Mouse (Mus musculus): ENCODE results near the gene Chp2.

DNA sequence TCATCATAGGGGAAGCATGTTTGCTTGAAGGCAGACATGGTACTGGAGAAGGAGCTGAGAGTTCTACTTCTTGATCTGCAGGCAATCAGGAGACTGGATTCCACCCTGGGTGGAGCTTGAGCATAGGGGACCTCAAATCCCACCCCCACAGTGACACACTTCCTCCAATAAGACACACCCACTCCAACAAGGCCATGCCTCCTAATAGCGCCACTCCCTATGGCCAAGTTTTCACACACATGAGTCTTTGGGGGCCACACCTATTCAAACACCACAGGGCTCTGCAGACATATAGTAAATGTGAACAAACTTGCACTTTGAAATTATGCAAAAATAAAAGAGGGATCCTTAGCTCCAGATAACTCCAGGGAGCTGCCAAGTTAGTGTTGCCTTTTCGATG lies 19.6 kb downstream of the Chp2 start:
- no peak for TF ChIP-seq CTCF (IDR thresholded peaks at IDR 0.05; ENCODE audit: borderline replicate concordance, control insufficient read depth, extremely low read depth, insufficient read depth, low read length, poor library complexity)
- no peak for TF ChIP-seq POLR2A (IDR thresholded peaks at IDR 0.05; ENCODE audit: control insufficient read depth, extremely low read depth, insufficient read depth, low read length, poor library complexity)

Data from thymus, adult 2 months (tissue).